Mouse (Mus musculus) E14TG2a.4 (cell line): ENCODE measurements around the gene 4930455H04Rik.

Experiments
- CTCF ChIP-seq: conservative IDR thresholded peaks from 2 replicates; pipeline ENCODE4 v1.5.1; 2014; ENCODE audit warnings: low read length
- NANOG ChIP-seq: IDR thresholded peaks from 2 replicates; pipeline ENCODE4 v1.6.1; 2014; ENCODE audit warnings: borderline replicate concordance, low read length, mixed read lengths

DNA sequence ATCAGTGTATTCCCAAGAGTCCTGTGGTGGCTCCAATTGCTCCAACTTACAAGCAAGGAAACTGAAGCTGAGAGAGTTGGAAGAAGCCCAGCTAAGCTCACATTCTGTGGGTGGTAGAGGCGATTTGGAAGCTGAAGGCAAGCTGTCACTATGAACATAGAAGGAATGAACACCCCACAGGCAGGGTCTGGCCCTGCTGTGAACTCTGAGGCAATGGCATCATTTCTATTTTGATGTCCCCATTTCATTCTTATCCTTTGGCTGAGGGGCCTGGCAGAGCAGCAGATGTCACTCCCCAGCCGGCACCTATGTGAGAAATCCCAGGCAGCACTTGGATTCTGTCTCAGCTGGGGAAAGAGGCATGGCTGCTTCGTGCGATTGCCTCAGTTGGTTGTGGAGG is 24.6 kb upstream of the 4930455H04Rik start:
- TF ChIP-seq CTCF (no peak), NANOG (no peak)
